Mouse (Mus musculus) stomach, postnatal 0 days (tissue): ENCODE measurements around the gene Tcf7.

ENCODE experiments used
- CTCF ChIP-seq: IDR thresholded peaks from 2 replicates; pipeline ENCODE4 v1.5.1; 2016; ENCODE audit warnings: antibody characterized with exemption, low read depth, mild to moderate bottlenecking, moderate library complexity
- EP300 ChIP-seq: optimal IDR thresholded peaks from 2 replicates; pipeline ENCODE3; 2016; ENCODE audit warnings: antibody characterized with exemption

GRCm38 (mm10) chr11:52220282-52220681 lies 62.5 kb downstream of the Tcf7 start:
- TF ChIP-seq CTCF: peak; percentile 93
- no peak for TF ChIP-seq EP300
